Mouse (Mus musculus) E14TG2a.4 (cell line): ENCODE measurements around the gene Morc3.

Experiments
- H3K27me3 ChIP-seq: 2 replicates; pipeline ENCODE4 v1.6.1; 2014; ENCODE audit warnings: low read length, control low read depth; ENCODE audit not compliant: insufficient read depth
- H3K36me3 ChIP-seq: 2 replicates; pipeline ENCODE4 v1.6.1; 2014; ENCODE audit warnings: low read length, control low read depth; ENCODE audit not compliant: insufficient read depth
- H3K4me1 ChIP-seq: replicated peaks from 2 replicates; pipeline ENCODE4 v1.6.1; 2014; ENCODE audit warnings: low read depth, low read length, control low read depth
- H3K4me3 ChIP-seq: replicated peaks from 2 replicates; pipeline ENCODE4 v1.5.1; 2014; ENCODE audit warnings: mild to moderate bottlenecking, low read length
- H3K9me3 ChIP-seq: 2 replicates; pipeline ENCODE4 v1.6.1; 2014; ENCODE audit warnings: low read length, control low read depth
- CTCF ChIP-seq: conservative IDR thresholded peaks from 2 replicates; pipeline ENCODE4 v1.5.1; 2014; ENCODE audit warnings: low read length
- NANOG ChIP-seq: IDR thresholded peaks from 2 replicates; pipeline ENCODE4 v1.6.1; 2014; ENCODE audit warnings: borderline replicate concordance, low read length, mixed read lengths
- POU5F1 ChIP-seq: IDR thresholded peaks from 2 replicates; pipeline ENCODE4 v1.6.1; 2014; ENCODE audit warnings: low read length, borderline replicate concordance

Morc3 gene

GRCm38 (mm10) chr16:93795391-93795790, 36.5 kb upstream of the Morc3 start:
- TF ChIP-seq NANOG = no peak
- no peak for TF ChIP-seq CTCF
- no peak for TF ChIP-seq POU5F1
- Histone ChIP-seq H3K9me3 (peaks cover 11% of the 10 kb centered on the region), H3K36me3 (peaks cover 39% of the 10 kb centered on the region), H3K27me3 (no peaks in the 10 kb centered on the region; the same call in 1 of the 2 replicates), H3K4me1 (peaks cover 83% of the 10 kb centered on the region), H3K4me3 (peak overlapping the region; percentile 35)

GRCm38 (mm10) chr16:93797021-93797840, 34.7 kb upstream of the Morc3 start:
- Histone ChIP-seq H3K36me3 (peaks cover 20% of the 10 kb centered on the region), H3K27me3 (no peaks in the 10 kb centered on the region; the same call in 1 of the 2 replicates), H3K9me3 (no peaks in the 10 kb centered on the region), H3K4me1 (peaks cover 86% of the 10 kb centered on the region), H3K4me3 (no peak overlapping the region)
- TF ChIP-seq CTCF (0 out of 2 replicates have a peak, but pooled peaks have one; percentile 6), POU5F1 (no peak)

- H3K27me3 ChIP-seq = no peaks in the 10 kb centered on the region; the same call in 1 of the 2 replicates
- TF ChIP-seq CTCF (no peak), POU5F1 (no peak), NANOG (no peak)
Observed at GRCm38 (mm10) chr16:93797841-93798492, 34.0 kb upstream of the Morc3 start.

GRCm38 (mm10) chr16:93798623-93799022, 33.3 kb upstream of the Morc3 start:
- Histone ChIP-seq H3K4me3 (no peak overlapping the region), H3K9me3 (no peaks in the 10 kb centered on the region)
- TF ChIP-seq NANOG (no peak), CTCF (no peak), POU5F1 (no peak)

More at GRCm38 (mm10) chr16:93797841-93798492, 34.0 kb upstream of the Morc3 start:
- Histone ChIP-seq H3K4me3 (no peak overlapping the region), H3K9me3 (no peaks in the 10 kb centered on the region), H3K36me3 (peaks cover 13% of the 10 kb centered on the region), H3K4me1 (peaks cover 79% of the 10 kb centered on the region)

GRCm38 (mm10) chr16:93799071-93799470, 32.9 kb upstream of the Morc3 start:
- H3K36me3 ChIP-seq = 0 out of 2 replicates have a peak, but pooled peaks cover 9% of the 10 kb centered on the region
- no peaks in the 10 kb centered on the region for H3K9me3 ChIP-seq
- TF ChIP-seq CTCF = no peak
- TF ChIP-seq NANOG = no peak
- TF ChIP-seq POU5F1 = no peak
- H3K4me1 ChIP-seq = peaks cover 68% of the 10 kb centered on the region
- no peak overlapping the region for H3K4me3 ChIP-seq
- H3K27me3 ChIP-seq = no peaks in the 10 kb centered on the region; the same call in 1 of the 2 replicates

More at GRCm38 (mm10) chr16:93798623-93799022, 33.3 kb upstream of the Morc3 start:
- H3K36me3 ChIP-seq = 0 out of 2 replicates have a peak, but pooled peaks cover 11% of the 10 kb centered on the region
- peaks cover 72% of the 10 kb centered on the region for H3K4me1 ChIP-seq
- H3K27me3 ChIP-seq = no peaks in the 10 kb centered on the region; the same call in 1 of the 2 replicates

GRCm38 (mm10) chr16:93799936-93800335, 32.0 kb upstream of the Morc3 start:
- H3K4me1 ChIP-seq = peaks cover 64% of the 10 kb centered on the region
- H3K9me3 ChIP-seq = no peaks in the 10 kb centered on the region
- TF ChIP-seq CTCF (no peak), POU5F1 (no peak), NANOG (no peak)
- H3K4me3 ChIP-seq = peak overlapping the region; percentile 24; the same call in 1 of the 2 replicates
- no peaks in the 10 kb centered on the region; the same call in 1 of the 2 replicates for H3K27me3 ChIP-seq
- H3K36me3 ChIP-seq = 0 out of 2 replicates have a peak, but pooled peaks cover 7% of the 10 kb centered on the region

- no peaks in the 10 kb centered on the region for H3K27me3 ChIP-seq
- peaks cover 49% of the 10 kb centered on the region for H3K4me1 ChIP-seq
- no peak overlapping the region for H3K4me3 ChIP-seq
- peaks cover 50% of the 10 kb centered on the region for H3K36me3 ChIP-seq
- peaks cover 10% of the 10 kb centered on the region for H3K9me3 ChIP-seq
- TF ChIP-seq NANOG (no peak), CTCF (no peak), POU5F1 (no peak)
Observed at GRCm38 (mm10) chr16:93807167-93807566, 24.8 kb upstream of the Morc3 start.

GRCm38 (mm10) chr16:93807961-93808554, 23.9 kb upstream of the Morc3 start:
- H3K4me1 ChIP-seq = peaks cover 49% of the 10 kb centered on the region
- no peak overlapping the region for H3K4me3 ChIP-seq
- peaks cover 50% of the 10 kb centered on the region for H3K36me3 ChIP-seq
- TF ChIP-seq NANOG = peak; percentile 9; the same call in 1 of the 2 replicates
- TF ChIP-seq CTCF = no peak
- peaks cover 11% of the 10 kb centered on the region for H3K9me3 ChIP-seq
- no peaks in the 10 kb centered on the region for H3K27me3 ChIP-seq
